Mouse (Mus musculus) ES-Bruce4 (cell line): ENCODE results near the gene Itga1. TPM values are rescaled to one million over a fixed set of nuclear protein-coding genes. Genes with fewer than 3 reads are reported as not detected.

Source experiments
- H3K27ac ChIP-seq: 2 replicates; pipeline ENCODE4 v1.5.1; 2012; ENCODE audit warnings: low read length, inconsistent platforms; ENCODE audit not compliant: insufficient read depth
- H3K27me3 ChIP-seq: 2 replicates; pipeline ENCODE4 v1.6.1; 2012; ENCODE audit warnings: mild to moderate bottlenecking, low read length, inconsistent platforms; ENCODE audit not compliant: control insufficient read depth, poor library complexity, insufficient read depth, severe bottlenecking
- H3K36me3 ChIP-seq: 2 replicates; pipeline ENCODE4 v1.6.1; 2012; ENCODE audit warnings: inconsistent platforms, mild to moderate bottlenecking, low read length, moderate library complexity; ENCODE audit not compliant: control insufficient read depth, poor library complexity, insufficient read depth, severe bottlenecking
- H3K4me1 ChIP-seq: one replicate; pipeline ENCODE4 v1.8.1; 2011; ENCODE audit warnings: low read length; ENCODE audit not compliant: control insufficient read depth, insufficient read depth
- H3K4me3 ChIP-seq: 2 replicates; pipeline ENCODE4 v1.5.1; 2011; ENCODE audit warnings: low read depth, mild to moderate bottlenecking, low read length
- H3K9ac ChIP-seq: 2 replicates; pipeline ENCODE4 v1.6.1; 2012; ENCODE audit warnings: low read depth, mild to moderate bottlenecking, inconsistent platforms; ENCODE audit not compliant: poor library complexity, severe bottlenecking
- H3K9me3 ChIP-seq: replicated peaks from 2 replicates; pipeline ENCODE4 v1.6.1; 2012; ENCODE audit warnings: mild to moderate bottlenecking, low read length, inconsistent platforms; ENCODE audit not compliant: control insufficient read depth, poor library complexity, insufficient read depth, severe bottlenecking
- CTCF ChIP-seq: IDR thresholded peaks from one replicate; pipeline ENCODE4 v1.8.1; 2011; ENCODE audit warnings: low read depth, low read length
- EP300 ChIP-seq: IDR thresholded peaks from 2 replicates; pipeline ENCODE4 v1.6.1; 2011; ENCODE audit warnings: low read depth, low read length; ENCODE audit not compliant: insufficient read depth
- POLR2A ChIP-seq: IDR thresholded peaks from one replicate; pipeline ENCODE4 v1.8.1; 2011; ENCODE audit warnings: low read length; ENCODE audit not compliant: insufficient read depth
- polyA plus RNA-seq: library from polyadenylated mRNA; stranded (reverse); fragments of >200 nt; gene quantifications from 2 replicates; pipeline ENCODE4 v1.2.4, GENCODE M21; 2011; ENCODE audit warnings: low read depth; ENCODE audit not compliant: missing spikeins, insufficient read depth, insufficient read length

The Itga1 gene
- polyA plus RNA-seq, 1 experiment, result 5.2 TPM

- no peaks in the 10 kb centered on the region for H3K27me3 ChIP-seq
- TF ChIP-seq EP300, result no peak
- no peak for TF ChIP-seq CTCF
- TF ChIP-seq POLR2A, result no peak
- no peaks in the 10 kb centered on the region for H3K36me3 ChIP-seq
- H3K9me3 ChIP-seq, result no peaks in the 10 kb centered on the region
- H3K4me1 ChIP-seq, result no peaks in the 10 kb centered on the region
- H3K27ac ChIP-seq, result no peak overlapping the region
- H3K9ac ChIP-seq, result no peak overlapping the region
- H3K4me3 ChIP-seq, result no peak overlapping the region
Observed at GRCm38 (mm10) chr13:115054783-115055182, 47.0 kb downstream of the Itga1 start.

GRCm38 (mm10) chr13:115052568-115052967, 49.2 kb downstream of the Itga1 start:
- Histone ChIP-seq H3K36me3 (no peaks in the 10 kb centered on the region), H3K27me3 (no peaks in the 10 kb centered on the region), H3K27ac (no peak overlapping the region), H3K4me3 (no peak overlapping the region), H3K9ac (no peak overlapping the region), H3K4me1 (no peaks in the 10 kb centered on the region), H3K9me3 (no peaks in the 10 kb centered on the region)
- no peak for TF ChIP-seq CTCF
- TF ChIP-seq EP300, result no peak
- no peak for TF ChIP-seq POLR2A

- Histone ChIP-seq H3K36me3 (no peaks in the 10 kb centered on the region), H3K9me3 (no peaks in the 10 kb centered on the region), H3K4me1 (no peaks in the 10 kb centered on the region), H3K4me3 (no peak overlapping the region), H3K27ac (no peak overlapping the region), H3K27me3 (no peaks in the 10 kb centered on the region), H3K9ac (no peak overlapping the region)
- TF ChIP-seq CTCF (no peak), POLR2A (no peak), EP300 (no peak)
Observed at GRCm38 (mm10) chr13:115050660-115051559, 50.9 kb downstream of the Itga1 start.

- Histone ChIP-seq H3K9ac (no peak overlapping the region), H3K27me3 (no peaks in the 10 kb centered on the region; the same call in 1 of the 2 replicates), H3K4me1 (no peaks in the 10 kb centered on the region), H3K27ac (no peak overlapping the region), H3K4me3 (no peak overlapping the region), H3K9me3 (no peaks in the 10 kb centered on the region), H3K36me3 (no peaks in the 10 kb centered on the region)
- TF ChIP-seq POLR2A (no peak), EP300 (no peak)
Observed at GRCm38 (mm10) chr13:115042652-115043051, 59.1 kb downstream of the Itga1 start.

GRCm38 (mm10) chr13:115037304-115037703, 64.5 kb downstream of the Itga1 start:
- H3K9me3 ChIP-seq, result no peaks in the 10 kb centered on the region
- H3K27ac ChIP-seq, result no peak overlapping the region
- H3K4me3 ChIP-seq, result no peak overlapping the region
- H3K9ac ChIP-seq, result no peak overlapping the region
- no peaks in the 10 kb centered on the region for H3K27me3 ChIP-seq
- no peaks in the 10 kb centered on the region for H3K4me1 ChIP-seq
- no peak for TF ChIP-seq CTCF
- TF ChIP-seq EP300, result no peak
- no peak for TF ChIP-seq POLR2A
- H3K36me3 ChIP-seq, result no peaks in the 10 kb centered on the region

- H3K27me3 ChIP-seq, result no peaks in the 10 kb centered on the region
- H3K4me3 ChIP-seq, result no peak overlapping the region
- H3K27ac ChIP-seq, result no peak overlapping the region
- no peaks in the 10 kb centered on the region for H3K4me1 ChIP-seq
- H3K9ac ChIP-seq, result no peak overlapping the region
- H3K36me3 ChIP-seq, result no peaks in the 10 kb centered on the region
- no peaks in the 10 kb centered on the region for H3K9me3 ChIP-seq
- TF ChIP-seq EP300, result no peak
Observed at GRCm38 (mm10) chr13:115035387-115035786, 66.4 kb downstream of the Itga1 start.
